Mouse (Mus musculus): ENCODE results near the gene Npsr1.

DNA sequence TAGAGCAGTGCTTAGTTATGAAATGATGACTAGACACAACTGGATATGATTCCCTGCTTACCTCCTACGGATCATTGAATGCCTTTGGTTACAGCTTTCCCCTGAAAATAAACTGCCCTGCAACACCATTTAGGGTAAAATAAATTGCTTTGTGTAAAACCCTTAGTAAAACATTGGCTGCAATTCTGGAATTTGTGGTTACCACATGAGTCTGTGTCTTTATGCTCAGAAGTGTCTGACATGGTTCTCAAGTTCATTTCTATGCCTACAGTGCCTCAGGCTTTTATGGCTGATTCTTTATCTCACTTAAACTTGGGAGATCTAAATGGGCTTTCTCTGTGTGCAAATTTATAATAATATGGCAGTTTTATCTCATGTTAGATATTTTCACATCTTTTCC is 26.1 kb upstream of the Npsr1 start:
- TF ChIP-seq POLR2A (IDR thresholded peaks at IDR 0.05; ENCODE audit: insufficient read depth, low read length) (no peak), CTCF (IDR thresholded peaks at IDR 0.05; ENCODE audit: low read depth, low read length) (no peak), EP300 (IDR thresholded peaks at IDR 0.05; ENCODE audit: insufficient read depth, low read depth, low read length) (no peak)
